Mouse (Mus musculus): ENCODE measurements around the gene Ppif. TPM values are rescaled to one million over a fixed set of nuclear protein-coding genes. Genes with fewer than 3 reads are reported as not detected.

The Ppif gene
- polyA plus RNA-seq, 1 experiment: 59.5 TPM

DNA sequence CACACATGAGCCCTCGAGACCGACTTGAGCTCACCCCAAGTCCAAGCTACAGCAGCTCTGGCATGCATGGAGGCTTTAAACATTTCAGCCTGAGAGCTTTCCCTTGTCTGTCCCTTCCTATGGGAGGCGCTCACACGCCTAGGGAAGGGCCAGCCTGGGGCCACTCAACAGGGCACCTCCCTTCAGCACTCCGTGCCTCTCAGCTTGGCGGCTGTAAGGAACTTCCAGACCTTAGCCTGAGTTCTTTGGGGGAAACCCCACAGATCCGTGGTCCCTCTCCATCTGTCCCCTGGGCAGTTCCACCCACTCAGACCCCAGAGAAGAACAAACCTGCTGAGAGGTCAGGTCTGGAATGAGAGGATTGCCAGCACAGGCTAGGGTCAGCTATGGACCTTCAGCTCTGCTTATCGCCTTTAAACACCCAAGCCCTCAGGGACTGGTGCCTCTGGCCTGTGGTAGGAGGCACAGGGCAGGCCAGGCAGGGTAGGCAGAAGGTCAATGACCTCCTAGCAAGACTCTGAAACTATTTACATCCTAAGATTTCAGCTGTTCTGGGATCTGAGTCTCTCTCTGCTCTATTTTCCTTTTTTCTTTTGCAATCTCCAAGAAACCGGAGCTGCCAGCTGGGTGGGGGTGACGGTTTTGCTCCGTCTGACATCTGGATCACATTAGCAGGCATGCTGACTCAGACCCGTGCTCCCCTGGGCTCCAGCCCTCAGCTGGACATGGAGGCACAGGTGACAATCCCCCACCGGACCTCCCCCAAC is 55.4 kb downstream of the Ppif start:
- no peak for TF ChIP-seq POLR2A (IDR thresholded peaks at IDR 0.05; ENCODE audit: borderline replicate concordance, extremely low read depth, insufficient read depth, insufficient read length, poor library complexity, severe bottlenecking)
- no peak for TF ChIP-seq CTCF (IDR thresholded peaks at IDR 0.05; ENCODE audit: borderline replicate concordance, extremely low read depth, insufficient read depth, insufficient read length)
- DNase-seq (ENCODE audit: low read depth): no peak

Other genes starting within 250 kb of the Ppif start
- gene Zmiz1, start 235.0 kb upstream of the Ppif start, polyA plus RNA-seq (2012; rRNA removed): 55.4 and 141 TPM in 2 replicates
- gene Zcchc24, start 74.9 kb downstream of the Ppif start, polyA plus RNA-seq (2012; rRNA removed): 14.8 and 19.6 TPM in 2 replicates
- gene Anxa11, start 148.0 kb downstream of the Ppif start, polyA plus RNA-seq (2012; rRNA removed): 2.3 and 3.4 TPM in 2 replicates
- gene Plac9a, start 208.9 kb downstream of the Ppif start, polyA plus RNA-seq (2012; rRNA removed): 0.29 TPM in 1 of 2 replicates, not detected in the other
- gene Tmem254a, start 233.5 kb downstream of the Ppif start, polyA plus RNA-seq (2012; rRNA removed): 3.0 and 3.4 TPM in 2 replicates
- 0.09 TPM in 1 of 2 replicates, not detected in the other for gene Cphx1, start 244.2 kb downstream of the Ppif start, polyA plus RNA-seq (2012; rRNA removed)

All from brain, embryonic 14.5 days (tissue).